Mouse (Mus musculus): ENCODE measurements around the gene Hgd. TPM values are rescaled to one million over a fixed set of nuclear protein-coding genes. Genes with fewer than 3 reads are reported as not detected.

Gene Hgd
- polyA plus RNA-seq, 1 experiment = 0.23 TPM

DNA sequence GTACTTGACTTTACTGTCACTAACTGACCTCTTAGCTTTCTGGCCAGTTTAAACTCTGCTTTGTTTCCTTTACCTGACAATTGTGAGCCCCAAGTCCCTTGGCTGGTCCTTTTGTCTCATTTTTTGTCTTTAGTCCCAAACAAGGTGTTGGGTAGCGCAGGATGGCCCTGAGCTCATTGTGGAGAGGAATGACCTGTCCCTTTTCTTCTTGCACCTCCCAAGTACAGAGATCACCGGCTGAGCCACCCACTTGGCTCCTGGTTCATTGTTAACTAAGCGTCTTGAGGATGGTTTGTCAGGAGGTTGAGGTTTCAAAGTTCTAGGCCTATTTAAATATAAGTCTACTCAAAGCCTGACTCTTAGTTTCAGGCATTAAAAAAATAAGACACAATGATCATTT, 3.4 kb downstream of the Hgd start:
- no peaks in the 10 kb centered on the region for H3K27me3 ChIP-seq (ENCODE audit: control insufficient read depth, insufficient read depth, low read length)
- peaks cover 16% of the 10 kb centered on the region for H3K4me1 ChIP-seq (ENCODE audit: control insufficient read depth, insufficient read depth, low read length)
- no peak overlapping the region for H3K4me3 ChIP-seq (replicated peaks; ENCODE audit: insufficient read depth, low read depth, low read length)
- TF ChIP-seq POLR2A (IDR thresholded peaks at IDR 0.05; ENCODE audit: borderline replicate concordance, insufficient read depth, low read length) = no peak
- TF ChIP-seq CTCF (IDR thresholded peaks at IDR 0.05; ENCODE audit: borderline replicate concordance, insufficient read depth, low read depth, low read length) = no peak
- DNase-seq = no peak
- WGBS = 99% methylated on average over 3 of the region's 3 CpGs
- H3K27ac ChIP-seq (ENCODE audit: insufficient read depth, low read length) = no peak overlapping the region

- Histone ChIP-seq H3K27me3 (ENCODE audit: control insufficient read depth, insufficient read depth, low read length) (no peaks in the 10 kb centered on the region), H3K4me3 (replicated peaks; ENCODE audit: insufficient read depth, low read depth, low read length) (no peak overlapping the region), H3K27ac (ENCODE audit: insufficient read depth, low read length) (peak overlapping the region; percentile 87; the same call in 1 of the 2 replicates), H3K4me1 (ENCODE audit: control insufficient read depth, insufficient read depth, low read length) (peaks cover 16% of the 10 kb centered on the region)
- no peak for DNase-seq
- 55% methylated on average over 6 of the region's 6 CpGs for WGBS
- no peak for TF ChIP-seq POLR2A (IDR thresholded peaks at IDR 0.05; ENCODE audit: borderline replicate concordance, insufficient read depth, low read length)
- no peak for TF ChIP-seq CTCF (IDR thresholded peaks at IDR 0.05; ENCODE audit: borderline replicate concordance, insufficient read depth, low read depth, low read length)
Observed at GRCm38 (mm10) chr16:37583801-37584200, 3.8 kb downstream of the Hgd start.

DNA sequence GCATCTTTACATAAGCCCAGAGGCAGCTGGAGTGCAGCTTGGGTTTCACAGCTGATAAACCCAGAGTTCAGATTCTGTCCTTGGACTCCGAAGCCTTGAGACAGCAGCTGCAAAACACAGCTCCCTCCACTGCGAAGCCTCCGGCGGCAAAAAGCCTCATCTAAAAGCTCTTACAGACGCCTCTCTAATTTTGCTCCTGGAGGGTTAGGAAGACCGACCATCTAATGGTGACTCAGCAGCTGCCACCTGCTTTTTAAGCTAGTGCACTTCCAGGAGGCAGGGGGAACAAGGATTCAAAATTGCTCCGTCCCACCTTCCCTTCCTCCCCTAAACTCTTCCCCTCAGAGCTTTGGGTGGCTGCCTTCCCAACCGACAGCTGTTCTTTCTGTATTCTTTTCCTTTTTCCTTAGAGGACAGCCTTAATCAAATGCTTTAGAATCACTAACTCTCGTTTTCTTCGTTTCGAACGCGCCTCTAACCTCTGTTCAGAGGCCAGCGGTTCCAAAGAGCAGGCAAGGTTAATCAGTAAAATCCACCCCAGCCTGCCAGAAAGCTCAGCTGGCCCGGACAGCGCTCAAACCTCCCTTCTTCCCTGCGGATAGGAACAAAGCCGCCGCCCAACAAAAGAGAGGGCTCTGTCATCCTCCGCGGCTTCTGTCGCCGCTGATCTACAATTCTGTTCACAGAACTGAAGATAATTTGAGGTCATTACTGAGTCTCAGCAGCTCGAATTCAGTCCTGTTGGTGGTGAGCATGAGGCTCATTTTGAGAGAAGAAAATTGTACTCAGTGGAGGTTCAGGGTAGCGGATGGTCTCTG, 4.5 kb downstream of the Hgd start:
- H3K27me3 ChIP-seq (ENCODE audit: control insufficient read depth, insufficient read depth, low read length) = no peaks in the 10 kb centered on the region
- peak; percentile 56 to 68 for DNase-seq
- peaks cover 16% of the 10 kb centered on the region for H3K4me1 ChIP-seq (ENCODE audit: control insufficient read depth, insufficient read depth, low read length)
- H3K27ac ChIP-seq (ENCODE audit: insufficient read depth, low read length) = peak overlapping the region; percentile 87
- TF ChIP-seq POLR2A (IDR thresholded peaks at IDR 0.05; ENCODE audit: borderline replicate concordance, insufficient read depth, low read length) = no peak
- TF ChIP-seq CTCF (IDR thresholded peaks at IDR 0.05; ENCODE audit: borderline replicate concordance, insufficient read depth, low read depth, low read length) = no peak
- peak overlapping the region; percentile 25 for H3K4me3 ChIP-seq (replicated peaks; ENCODE audit: insufficient read depth, low read depth, low read length)
- 11% methylated on average over 25 of the region's 25 CpGs for WGBS

GRCm38 (mm10) chr16:37585129-37585563, 5.2 kb downstream of the Hgd start:
- Histone ChIP-seq H3K4me3 (replicated peaks; ENCODE audit: insufficient read depth, low read depth, low read length) (no peak overlapping the region), H3K27ac (ENCODE audit: insufficient read depth, low read length) (peak overlapping the region; percentile 30; the same call in 1 of the 2 replicates), H3K27me3 (ENCODE audit: control insufficient read depth, insufficient read depth, low read length) (no peaks in the 10 kb centered on the region), H3K4me1 (ENCODE audit: control insufficient read depth, insufficient read depth, low read length) (peaks cover 23% of the 10 kb centered on the region)
- TF ChIP-seq CTCF (IDR thresholded peaks at IDR 0.05; ENCODE audit: borderline replicate concordance, insufficient read depth, low read depth, low read length) = no peak
- no peak for TF ChIP-seq POLR2A (IDR thresholded peaks at IDR 0.05; ENCODE audit: borderline replicate concordance, insufficient read depth, low read length)
- WGBS = 43% methylated on average over 8 of the region's 8 CpGs
- peak in 1 of 2 experiments; percentile 29 for DNase-seq

DNA sequence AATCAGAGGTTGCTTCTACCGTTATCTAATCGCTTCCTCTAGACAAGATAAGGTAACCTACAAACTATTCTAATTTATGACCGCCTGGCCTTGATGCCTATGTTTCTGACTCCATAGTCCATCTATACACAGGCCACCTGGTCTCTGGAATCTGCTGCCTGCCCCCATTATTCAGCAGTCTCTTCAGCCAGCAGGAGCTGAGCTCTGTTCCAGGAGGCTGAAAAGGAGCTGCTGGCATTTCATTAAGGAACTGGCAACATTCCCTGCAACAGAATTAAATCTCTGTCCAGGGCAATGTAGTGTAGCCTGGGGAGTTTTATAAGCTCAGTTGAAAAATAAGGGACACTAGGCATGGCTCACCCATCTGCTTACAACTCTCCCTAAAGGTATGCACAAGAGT, 11.0 kb downstream of the Hgd start:
- H3K27ac ChIP-seq (ENCODE audit: insufficient read depth, low read length) = peak overlapping the region; percentile 95
- peaks cover 21% of the 10 kb centered on the region for H3K4me1 ChIP-seq (ENCODE audit: control insufficient read depth, insufficient read depth, low read length)
- no peak overlapping the region for H3K4me3 ChIP-seq (replicated peaks; ENCODE audit: insufficient read depth, low read depth, low read length)
- 14% methylated on average over 3 of the region's 3 CpGs for WGBS
- no peak for TF ChIP-seq CTCF (IDR thresholded peaks at IDR 0.05; ENCODE audit: borderline replicate concordance, insufficient read depth, low read depth, low read length)
- TF ChIP-seq POLR2A (IDR thresholded peaks at IDR 0.05; ENCODE audit: borderline replicate concordance, insufficient read depth, low read length) = no peak
- H3K27me3 ChIP-seq (ENCODE audit: control insufficient read depth, insufficient read depth, low read length) = no peaks in the 10 kb centered on the region
- DNase-seq = peak; percentile 82 to 96

DNA sequence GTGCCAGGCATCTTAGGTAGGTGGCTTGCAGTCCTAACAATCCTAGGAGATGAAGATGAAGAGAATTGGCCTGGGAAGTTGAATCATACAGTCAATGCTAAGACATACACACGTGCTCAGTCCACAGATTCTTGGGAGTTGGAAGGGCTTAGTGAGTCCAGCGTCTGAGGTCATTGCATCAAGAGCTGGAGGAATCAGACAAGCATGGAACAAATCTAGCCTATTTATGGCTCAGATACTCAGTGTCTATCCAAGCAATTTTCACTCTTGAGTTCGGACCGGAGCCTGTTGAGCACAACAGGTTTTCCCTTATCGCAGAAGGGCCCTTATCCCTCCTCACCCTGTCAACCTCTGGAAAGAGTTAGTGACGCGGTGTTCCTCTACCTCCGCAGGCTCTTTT, 11.6 kb downstream of the Hgd start:
- Histone ChIP-seq H3K4me1 (ENCODE audit: control insufficient read depth, insufficient read depth, low read length) (peaks cover 21% of the 10 kb centered on the region), H3K27ac (ENCODE audit: insufficient read depth, low read length) (peak overlapping the region; percentile 87), H3K27me3 (ENCODE audit: control insufficient read depth, insufficient read depth, low read length) (no peaks in the 10 kb centered on the region), H3K4me3 (replicated peaks; ENCODE audit: insufficient read depth, low read depth, low read length) (no peak overlapping the region)
- TF ChIP-seq CTCF (IDR thresholded peaks at IDR 0.05; ENCODE audit: borderline replicate concordance, insufficient read depth, low read depth, low read length) = no peak
- no peak for TF ChIP-seq POLR2A (IDR thresholded peaks at IDR 0.05; ENCODE audit: borderline replicate concordance, insufficient read depth, low read length)
- DNase-seq = no peak
- WGBS = 50% methylated on average over 8 of the region's 8 CpGs

- no peak for DNase-seq
- no peaks in the 10 kb centered on the region for H3K27me3 ChIP-seq (ENCODE audit: control insufficient read depth, insufficient read depth, low read length)
- no peak for TF ChIP-seq POLR2A (IDR thresholded peaks at IDR 0.05; ENCODE audit: borderline replicate concordance, insufficient read depth, low read length)
- TF ChIP-seq CTCF (IDR thresholded peaks at IDR 0.05; ENCODE audit: borderline replicate concordance, insufficient read depth, low read depth, low read length) = no peak
- H3K4me3 ChIP-seq (replicated peaks; ENCODE audit: insufficient read depth, low read depth, low read length) = no peak overlapping the region
- WGBS = 90% methylated on average over 5 of the region's 5 CpGs
- no peaks in the 10 kb centered on the region; the same call in 1 of the 2 replicates for H3K4me1 ChIP-seq (ENCODE audit: control insufficient read depth, insufficient read depth, low read length)
- no peak overlapping the region for H3K27ac ChIP-seq (ENCODE audit: insufficient read depth, low read length)
Observed at GRCm38 (mm10) chr16:37597412-37597811, 17.5 kb downstream of the Hgd start.

- no peaks in the 10 kb centered on the region for H3K4me1 ChIP-seq (ENCODE audit: control insufficient read depth, insufficient read depth, low read length)
- no peaks in the 10 kb centered on the region for H3K27me3 ChIP-seq (ENCODE audit: control insufficient read depth, insufficient read depth, low read length)
- no peak for DNase-seq
- TF ChIP-seq CTCF (IDR thresholded peaks at IDR 0.05; ENCODE audit: borderline replicate concordance, insufficient read depth, low read depth, low read length) = no peak
- TF ChIP-seq POLR2A (IDR thresholded peaks at IDR 0.05; ENCODE audit: borderline replicate concordance, insufficient read depth, low read length) = no peak
- no peak overlapping the region for H3K4me3 ChIP-seq (replicated peaks; ENCODE audit: insufficient read depth, low read depth, low read length)
- H3K27ac ChIP-seq (ENCODE audit: insufficient read depth, low read length) = no peak overlapping the region
- 93% methylated on average over 7 of the region's 7 CpGs for WGBS
Observed at GRCm38 (mm10) chr16:37598463-37598862, 18.5 kb downstream of the Hgd start.
